Mouse (Mus musculus) kidney, postnatal 36 days (tissue): ENCODE measurements at regions not wholly inside any gene's neighbourhood (a gene's known extent, or its start where the extent isn't known, plus 50 kb on each side); places are given as distances from the start of the nearest gene placed in this dataset.
"Not testable (repeated sequence)": the region's sequence is repeated elsewhere in the genome, so short reads cannot be mapped to it uniquely, and the experiment has no call there.

Experiments
- DNase-seq, 2 experiments: peaks; one replicate each; pipeline ENCODE4 v3.0.0; 2021 to 2022; ENCODE audit warnings: mixed read lengths in 2 of 2

GRCm38 (mm10) chr2:43072964-43073619 lies 419.7 kb upstream of the Lrp1b start:
- no peak for DNase-seq

GRCm38 (mm10) chr2:43097560-43098233 lies 444.3 kb upstream of the Lrp1b start:
- no peak for DNase-seq

GRCm38 (mm10) chr2:43119862-43120261 lies 435.3 kb upstream of the Kynu start:
- no peak for DNase-seq

GRCm38 (mm10) chr2:43153574-43153973 lies 401.6 kb upstream of the Kynu start:
- DNase-seq: no peak

GRCm38 (mm10) chr2:43182105-43182504 lies 373.0 kb upstream of the Kynu start:
- no peak for DNase-seq

GRCm38 (mm10) chr2:43195531-43195930 lies 359.6 kb upstream of the Kynu start:
- DNase-seq: not testable (repeated sequence)

GRCm38 (mm10) chr2:43208223-43208622 lies 346.9 kb upstream of the Kynu start:
- DNase-seq: no peak

- no peak for DNase-seq
Measured at GRCm38 (mm10) chr2:43213901-43214300, 341.2 kb upstream of the Kynu start.

GRCm38 (mm10) chr2:43217119-43217518 lies 338.0 kb upstream of the Kynu start:
- no peak for DNase-seq

- peak; percentile 12 to 57 for DNase-seq
Measured at GRCm38 (mm10) chr2:43222721-43223120, 332.4 kb upstream of the Kynu start.

- not testable (repeated sequence) for DNase-seq
Measured at GRCm38 (mm10) chr2:43224728-43225127, 330.4 kb upstream of the Kynu start.

- no peak for DNase-seq
Measured at GRCm38 (mm10) chr2:43246786-43247185, 308.3 kb upstream of the Kynu start.

- no peak for DNase-seq
Measured at GRCm38 (mm10) chr2:43248671-43249070, 306.5 kb upstream of the Kynu start.

- DNase-seq: no peak
Measured at GRCm38 (mm10) chr2:43254709-43255108, 300.4 kb upstream of the Kynu start.

GRCm38 (mm10) chr2:43270802-43271201 lies 284.3 kb upstream of the Kynu start:
- DNase-seq: no peak

GRCm38 (mm10) chr2:43272080-43272479 lies 283.0 kb upstream of the Kynu start:
- DNase-seq: no peak

GRCm38 (mm10) chr2:43274012-43274411 lies 281.1 kb upstream of the Kynu start:
- DNase-seq: no peak

GRCm38 (mm10) chr2:43295801-43296200 lies 259.3 kb upstream of the Kynu start:
- DNase-seq: peak; percentile 2 to 19

GRCm38 (mm10) chr2:43323836-43324235 lies 231.3 kb upstream of the Kynu start:
- no peak for DNase-seq

- no peak for DNase-seq
Measured at GRCm38 (mm10) chr2:43364301-43364700, 190.8 kb upstream of the Kynu start.

- no peak for DNase-seq
Measured at GRCm38 (mm10) chr2:43365812-43366211, 189.3 kb upstream of the Kynu start.

GRCm38 (mm10) chr2:43403348-43403747 lies 151.8 kb upstream of the Kynu start:
- no peak for DNase-seq

- DNase-seq: no peak
Measured at GRCm38 (mm10) chr2:43404163-43404967, 150.8 kb upstream of the Kynu start.

- no peak for DNase-seq
Measured at GRCm38 (mm10) chr2:43437251-43437650, 117.9 kb upstream of the Kynu start.
